Mouse (Mus musculus): ENCODE measurements around the gene Naa35. TPM values are rescaled to one million over a fixed set of nuclear protein-coding genes. Genes with fewer than 3 reads are reported as not detected.

The Naa35 gene
- polyA plus RNA-seq, 1 experiment from 2014 or later = 73.0 TPM

DNA sequence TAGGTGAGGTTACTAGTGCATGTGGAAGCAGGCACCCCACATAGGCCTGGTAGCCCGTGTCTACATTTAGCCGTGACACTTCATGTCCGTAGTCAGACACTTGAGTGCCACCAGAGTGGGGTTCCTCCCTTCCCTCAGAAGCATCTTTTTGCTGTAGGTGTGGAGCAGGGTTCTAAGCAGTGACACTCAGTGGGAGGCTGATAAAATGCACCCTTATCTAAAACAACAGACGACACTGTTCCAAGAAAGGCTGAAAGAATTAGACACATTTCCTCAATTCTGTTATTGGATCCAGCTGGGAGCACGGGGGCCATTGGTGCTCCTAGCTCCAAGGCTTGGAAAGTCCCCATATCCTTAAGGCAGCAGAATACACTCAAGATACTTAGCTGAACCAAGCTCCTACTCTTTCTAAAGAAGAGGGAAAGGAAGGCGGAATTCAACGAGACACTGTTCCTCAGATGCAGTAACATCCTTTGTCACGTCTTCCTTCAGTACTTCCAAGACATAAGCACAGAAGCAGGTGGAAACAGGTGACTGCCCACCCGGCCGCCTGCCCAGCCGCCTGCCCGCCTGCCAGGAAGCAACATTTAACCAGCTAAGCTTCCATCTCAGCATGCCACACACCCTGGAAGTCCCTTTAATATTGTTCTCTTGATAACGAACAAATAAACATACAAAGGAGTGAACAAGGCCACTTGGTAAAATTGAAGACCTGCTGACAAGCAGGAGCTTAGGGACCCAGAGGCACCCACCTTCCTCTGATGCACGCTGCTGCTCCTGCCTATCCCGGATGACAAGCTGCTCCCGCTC lies 54.5 kb downstream of the Naa35 start:
- ATAC-seq (ENCODE audit: insufficient read depth, low FRiP score) = no peak
- Histone ChIP-seq H3K36me3 (ENCODE audit: control insufficient read depth, insufficient read depth, low read length) (peaks cover 3% of the 10 kb centered on the region), H3K4me2 (ENCODE audit: low read depth, low read length) (no peak overlapping the region), H3K9me3 (replicated peaks; ENCODE audit: control insufficient read depth, low read length) (no peaks in the 10 kb centered on the region), H3K4me3 (replicated peaks; ENCODE audit: low read length) (no peak overlapping the region), H3K9ac (ENCODE audit: low read length) (no peak overlapping the region), H3K27ac (ENCODE audit: low read length) (no peak overlapping the region), H3K4me1 (ENCODE audit: control insufficient read depth, insufficient read depth, low read length) (no peaks in the 10 kb centered on the region), H3K27me3 (ENCODE audit: control insufficient read depth, insufficient read depth, low read length) (no peaks in the 10 kb centered on the region)
- whole genome bisulfite sequencing = 83% methylated on average over 16 of the region's 16 CpGs

DNA sequence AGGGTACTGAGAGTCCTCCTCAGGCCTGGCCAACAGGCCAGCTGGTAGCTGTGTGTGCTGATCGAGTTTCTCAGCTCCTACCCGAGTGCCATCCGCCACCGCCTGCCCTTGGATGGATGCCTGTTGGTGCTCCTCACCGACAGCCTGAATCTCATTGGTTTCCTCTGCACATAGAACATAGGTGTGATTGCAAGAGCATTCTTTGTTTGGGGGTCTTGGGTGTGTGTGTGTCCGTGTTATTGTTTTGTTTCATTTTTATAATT lies 55.0 kb downstream of the Naa35 start:
- Histone ChIP-seq H3K9me3 (replicated peaks; ENCODE audit: control insufficient read depth, low read length) (no peaks in the 10 kb centered on the region), H3K27ac (ENCODE audit: low read length) (no peak overlapping the region), H3K27me3 (ENCODE audit: control insufficient read depth, insufficient read depth, low read length) (no peaks in the 10 kb centered on the region), H3K36me3 (ENCODE audit: control insufficient read depth, insufficient read depth, low read length) (no peaks in the 10 kb centered on the region; the same call in 1 of the 2 replicates), H3K4me1 (ENCODE audit: control insufficient read depth, insufficient read depth, low read length) (no peaks in the 10 kb centered on the region), H3K4me2 (ENCODE audit: low read depth, low read length) (no peak overlapping the region), H3K9ac (ENCODE audit: low read length) (no peak overlapping the region), H3K4me3 (replicated peaks; ENCODE audit: low read length) (no peak overlapping the region)
- no peak for ATAC-seq (ENCODE audit: insufficient read depth, low FRiP score)
- 84% methylated on average over 6 of the region's 6 CpGs for WGBS

DNA sequence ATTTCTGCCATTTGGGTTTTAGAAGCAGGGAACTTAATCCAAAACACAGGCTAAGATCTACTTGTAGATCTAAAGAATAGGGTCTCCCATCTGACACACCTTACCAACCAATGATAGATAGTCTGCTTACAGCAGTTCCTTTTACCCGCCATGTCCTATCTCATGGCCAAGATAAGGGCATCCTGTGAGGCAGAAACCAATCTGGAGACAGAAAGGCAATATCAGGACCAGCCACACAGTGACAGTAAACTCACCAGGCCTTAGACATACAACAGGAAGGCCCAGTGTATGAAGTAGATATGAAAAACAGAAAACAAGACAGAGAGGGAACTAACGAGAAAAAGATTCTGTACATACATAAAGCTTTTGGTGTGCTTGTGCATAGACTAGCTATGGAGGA lies 57.8 kb downstream of the Naa35 start:
- WGBS = 67% methylated on average over 2 of the region's 2 CpGs
- Histone ChIP-seq H3K9ac (ENCODE audit: low read length) (no peak overlapping the region), H3K27me3 (ENCODE audit: control insufficient read depth, insufficient read depth, low read length) (no peaks in the 10 kb centered on the region), H3K27ac (ENCODE audit: low read length) (no peak overlapping the region), H3K9me3 (replicated peaks; ENCODE audit: control insufficient read depth, low read length) (no peaks in the 10 kb centered on the region), H3K4me1 (ENCODE audit: control insufficient read depth, insufficient read depth, low read length) (no peaks in the 10 kb centered on the region), H3K36me3 (ENCODE audit: control insufficient read depth, insufficient read depth, low read length) (no peaks in the 10 kb centered on the region; the same call in 1 of the 2 replicates), H3K4me2 (ENCODE audit: low read depth, low read length) (no peak overlapping the region), H3K4me3 (replicated peaks; ENCODE audit: low read length) (no peak overlapping the region)
- ATAC-seq (ENCODE audit: insufficient read depth, low FRiP score) = peak; percentile 54; the same call in 1 of the 2 replicates

DNA sequence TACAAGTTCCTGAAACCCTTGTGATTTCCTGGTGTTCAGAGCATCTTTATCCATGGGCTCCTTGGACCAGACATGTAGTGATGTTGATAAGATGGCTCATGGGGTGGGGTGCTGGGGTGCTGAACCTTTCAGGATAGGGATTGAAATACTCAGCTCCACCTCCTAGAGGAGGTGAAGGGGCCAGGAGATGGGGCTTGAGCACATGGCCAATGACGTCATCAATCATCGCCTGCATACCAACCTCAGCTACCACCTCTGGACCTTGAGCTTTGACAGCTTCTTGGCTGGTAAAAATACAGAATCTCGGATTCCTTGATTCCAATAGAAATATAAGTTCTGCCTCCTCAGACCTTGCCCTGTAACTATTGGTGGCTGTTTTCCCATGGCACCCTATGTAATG lies 60.4 kb downstream of the Naa35 start:
- WGBS = 82% methylated on average over 3 of the region's 3 CpGs
- Histone ChIP-seq H3K27me3 (ENCODE audit: control insufficient read depth, insufficient read depth, low read length) (no peaks in the 10 kb centered on the region), H3K9ac (ENCODE audit: low read length) (no peak overlapping the region), H3K9me3 (replicated peaks; ENCODE audit: control insufficient read depth, low read length) (no peaks in the 10 kb centered on the region), H3K4me2 (ENCODE audit: low read depth, low read length) (no peak overlapping the region), H3K27ac (ENCODE audit: low read length) (no peak overlapping the region), H3K4me1 (ENCODE audit: control insufficient read depth, insufficient read depth, low read length) (no peaks in the 10 kb centered on the region), H3K36me3 (ENCODE audit: control insufficient read depth, insufficient read depth, low read length) (no peaks in the 10 kb centered on the region), H3K4me3 (replicated peaks; ENCODE audit: low read length) (no peak overlapping the region)
- ATAC-seq (ENCODE audit: insufficient read depth, low FRiP score) = no peak

DNA sequence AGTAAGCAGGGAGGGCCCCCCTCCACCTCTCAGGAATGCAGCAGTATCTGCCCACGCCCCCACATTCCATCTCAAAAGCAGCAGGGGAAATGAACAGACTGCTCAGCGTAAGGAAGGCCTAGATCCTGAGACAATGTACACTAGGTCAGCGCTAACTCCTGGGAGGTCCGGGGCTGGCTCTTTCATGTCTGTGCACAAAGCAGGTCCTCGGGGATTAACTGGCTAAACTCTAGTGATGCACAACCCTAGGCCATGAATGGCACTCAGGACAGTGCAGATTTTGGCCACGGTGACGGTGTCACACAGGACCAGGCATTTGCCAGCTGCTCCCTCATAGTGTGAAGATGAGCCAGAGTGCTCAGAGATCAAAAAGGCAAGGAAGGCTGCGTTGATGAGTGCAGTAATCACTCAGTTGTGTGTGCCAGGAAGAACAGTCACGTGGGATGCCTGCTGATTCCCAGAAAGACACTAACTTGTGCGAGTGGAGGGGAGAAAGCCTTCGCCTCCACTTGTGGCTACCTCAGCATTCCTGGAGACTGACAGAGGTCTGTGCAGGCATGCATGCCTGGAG lies 61.7 kb downstream of the Naa35 start:
- H3K9ac ChIP-seq (ENCODE audit: low read length) = no peak overlapping the region
- H3K4me3 ChIP-seq (replicated peaks; ENCODE audit: low read length) = no peak overlapping the region
- H3K27me3 ChIP-seq (ENCODE audit: control insufficient read depth, insufficient read depth, low read length) = no peaks in the 10 kb centered on the region
- H3K27ac ChIP-seq (ENCODE audit: low read length) = no peak overlapping the region
- H3K4me2 ChIP-seq (ENCODE audit: low read depth, low read length) = no peak overlapping the region
- no peaks in the 10 kb centered on the region for H3K4me1 ChIP-seq (ENCODE audit: control insufficient read depth, insufficient read depth, low read length)
- H3K9me3 ChIP-seq (replicated peaks; ENCODE audit: control insufficient read depth, low read length) = no peaks in the 10 kb centered on the region
- ATAC-seq (ENCODE audit: insufficient read depth, low FRiP score) = 0 out of 2 replicates have a peak, but pooled peaks have one; percentile 42
- H3K36me3 ChIP-seq (ENCODE audit: control insufficient read depth, insufficient read depth, low read length) = no peaks in the 10 kb centered on the region
- WGBS = 58% methylated on average over 11 of the region's 11 CpGs

DNA sequence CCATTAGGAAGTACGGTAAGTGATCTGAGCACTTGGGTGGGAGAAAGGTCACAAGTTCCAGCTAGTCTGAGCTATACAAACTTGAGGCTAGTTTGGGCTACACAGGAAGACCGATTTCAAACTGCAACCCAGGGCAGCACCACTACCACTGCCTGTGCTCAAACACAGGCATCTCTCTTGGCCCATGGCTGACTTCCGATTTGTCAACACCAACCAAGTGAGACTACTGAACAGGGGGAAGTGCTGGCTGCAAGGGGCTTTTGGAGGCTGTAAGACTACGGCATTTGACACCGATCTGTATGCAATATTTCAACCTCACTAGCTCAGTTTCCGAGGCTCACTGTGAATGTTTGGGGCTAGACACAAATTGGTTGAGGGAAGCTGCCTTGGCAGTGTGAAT lies 62.4 kb downstream of the Naa35 start:
- no peak overlapping the region for H3K9ac ChIP-seq (ENCODE audit: low read length)
- H3K27me3 ChIP-seq (ENCODE audit: control insufficient read depth, insufficient read depth, low read length) = no peaks in the 10 kb centered on the region
- no peak overlapping the region for H3K4me3 ChIP-seq (replicated peaks; ENCODE audit: low read length)
- H3K27ac ChIP-seq (ENCODE audit: low read length) = no peak overlapping the region
- H3K4me1 ChIP-seq (ENCODE audit: control insufficient read depth, insufficient read depth, low read length) = no peaks in the 10 kb centered on the region
- ATAC-seq (ENCODE audit: insufficient read depth, low FRiP score) = no peak
- no peaks in the 10 kb centered on the region for H3K9me3 ChIP-seq (replicated peaks; ENCODE audit: control insufficient read depth, low read length)
- H3K4me2 ChIP-seq (ENCODE audit: low read depth, low read length) = no peak overlapping the region
- WGBS = 78% methylated on average over 6 of the region's 6 CpGs
- no peaks in the 10 kb centered on the region for H3K36me3 ChIP-seq (ENCODE audit: control insufficient read depth, insufficient read depth, low read length)

DNA sequence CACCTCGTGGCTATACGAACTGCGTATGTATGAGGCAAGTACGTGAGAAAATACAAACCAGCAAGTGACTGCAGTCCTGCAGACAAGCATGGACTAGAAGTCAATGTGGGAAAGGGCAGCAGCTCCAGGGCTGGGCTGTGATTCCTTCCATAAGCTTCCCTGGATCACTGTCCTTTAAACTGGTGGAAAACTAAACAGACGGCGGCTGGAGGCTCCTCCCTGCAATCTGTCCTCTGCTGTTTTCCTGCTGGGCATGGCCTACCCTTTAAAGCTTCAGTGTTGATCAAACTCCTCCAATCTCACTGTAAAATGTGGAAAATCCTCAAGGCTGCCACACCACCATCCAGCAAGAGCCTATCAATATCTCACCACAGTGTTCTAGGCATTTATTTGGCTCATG lies 63.5 kb downstream of the Naa35 start:
- 81% methylated on average over 6 of the region's 6 CpGs for WGBS
- Histone ChIP-seq H3K27me3 (ENCODE audit: control insufficient read depth, insufficient read depth, low read length) (no peaks in the 10 kb centered on the region), H3K36me3 (ENCODE audit: control insufficient read depth, insufficient read depth, low read length) (no peaks in the 10 kb centered on the region), H3K9ac (ENCODE audit: low read length) (no peak overlapping the region), H3K9me3 (replicated peaks; ENCODE audit: control insufficient read depth, low read length) (no peaks in the 10 kb centered on the region), H3K4me2 (ENCODE audit: low read depth, low read length) (no peak overlapping the region), H3K4me1 (ENCODE audit: control insufficient read depth, insufficient read depth, low read length) (no peaks in the 10 kb centered on the region), H3K27ac (ENCODE audit: low read length) (no peak overlapping the region), H3K4me3 (replicated peaks; ENCODE audit: low read length) (no peak overlapping the region)
- ATAC-seq (ENCODE audit: insufficient read depth, low FRiP score) = no peak

DNA sequence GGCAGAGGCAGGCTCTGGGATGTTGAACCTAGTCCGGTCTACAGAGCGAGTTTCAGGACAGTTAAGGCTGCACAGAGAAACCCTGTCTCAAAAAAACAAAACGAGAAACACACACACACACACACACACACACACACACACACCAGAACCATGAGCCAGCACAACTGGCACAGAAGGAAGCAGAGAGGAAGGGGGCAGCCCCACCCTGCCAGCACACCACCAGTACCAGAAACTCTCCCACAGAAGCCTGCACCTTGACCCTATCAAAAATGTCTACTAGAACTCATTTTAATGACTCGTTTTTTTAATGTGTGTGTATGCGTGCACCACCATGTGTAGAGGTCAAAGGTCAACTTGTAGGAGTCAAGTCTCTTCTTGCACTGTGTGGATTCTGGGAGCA lies 64.7 kb downstream of the Naa35 start:
- ATAC-seq (ENCODE audit: insufficient read depth, low FRiP score) = 0 out of 2 replicates have a peak, but pooled peaks have one; percentile 15

DNA sequence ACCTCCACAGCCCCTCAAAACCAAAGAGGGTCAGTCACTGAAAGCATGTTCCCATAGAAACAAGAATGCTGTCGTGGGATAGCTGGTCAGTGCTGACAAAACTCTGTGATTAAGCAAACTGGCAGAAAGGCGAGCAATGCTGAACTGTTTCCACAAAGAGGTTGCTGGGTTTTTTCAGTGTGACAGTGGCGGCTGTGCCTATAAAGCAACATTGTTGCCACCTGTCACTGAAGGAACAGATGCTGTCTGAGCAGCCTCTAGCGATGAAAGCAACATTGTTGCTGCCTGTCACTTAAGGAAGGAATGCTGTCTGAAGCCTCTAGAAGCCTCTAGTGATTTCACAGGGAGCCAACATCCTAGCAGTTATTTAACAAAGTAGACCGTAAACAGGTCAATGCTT lies 67.6 kb downstream of the Naa35 start:
- H3K4me2 ChIP-seq (ENCODE audit: low read depth, low read length) = no peak overlapping the region
- no peak overlapping the region for H3K4me3 ChIP-seq (replicated peaks; ENCODE audit: low read length)
- no peaks in the 10 kb centered on the region for H3K27me3 ChIP-seq (ENCODE audit: control insufficient read depth, insufficient read depth, low read length)
- WGBS = 62% methylated on average over 5 of the region's 5 CpGs
- no peak overlapping the region for H3K27ac ChIP-seq (ENCODE audit: low read length)
- no peaks in the 10 kb centered on the region for H3K36me3 ChIP-seq (ENCODE audit: control insufficient read depth, insufficient read depth, low read length)
- ATAC-seq (ENCODE audit: insufficient read depth, low FRiP score) = no peak
- no peaks in the 10 kb centered on the region for H3K9me3 ChIP-seq (replicated peaks; ENCODE audit: control insufficient read depth, low read length)
- no peak overlapping the region for H3K9ac ChIP-seq (ENCODE audit: low read length)
- no peaks in the 10 kb centered on the region for H3K4me1 ChIP-seq (ENCODE audit: control insufficient read depth, insufficient read depth, low read length)

More for the DNA sequence above, 64.7 kb downstream of the Naa35 start:
- Histone ChIP-seq H3K9me3 (replicated peaks; ENCODE audit: control insufficient read depth, low read length) (no peaks in the 10 kb centered on the region), H3K36me3 (ENCODE audit: control insufficient read depth, insufficient read depth, low read length) (no peaks in the 10 kb centered on the region), H3K4me2 (ENCODE audit: low read depth, low read length) (no peak overlapping the region), H3K4me3 (replicated peaks; ENCODE audit: low read length) (no peak overlapping the region), H3K27ac (ENCODE audit: low read length) (no peak overlapping the region), H3K9ac (ENCODE audit: low read length) (no peak overlapping the region), H3K4me1 (ENCODE audit: control insufficient read depth, insufficient read depth, low read length) (no peaks in the 10 kb centered on the region), H3K27me3 (ENCODE audit: control insufficient read depth, insufficient read depth, low read length) (no peaks in the 10 kb centered on the region)
- WGBS = 60% methylated on average over 5 of the region's 5 CpGs

All from stomach, embryonic 16.5 days (tissue).